ENCODE assay signal across 9 mouse cellular contexts in genomic region chr7:130533316-130534260, GRCm38 (mm10). TPM values are rescaled to one million over a fixed set of nuclear protein-coding genes. Genes with fewer than 3 reads are reported as not detected.
DNase-seq lines count a peak whose midpoint lies in the region; ATAC-seq and TF ChIP-seq lines count a peak whose summit lies in the region.
"Had no signal": no experiment of that assay in that cellular context is flagged by ENCODE, and none has a peak within 500 bp of the region (broad histone marks: within the 10 kb centered on the region; RNA-seq: fewer than 3 reads in every experiment).

No protein-coding gene starts in this region.

- intact Hi-C loops in heart, postnatal 36 days (cut with DNase I): loop anchor here (2.0 kb wide), 2 partner anchors 139 to 229 kb away; no protein-coding TSS in a partner anchor

- peak; percentile 94 for TF ChIP-seq CTCF in forebrain, postnatal 0 days (IDR thresholded peaks at IDR 0.05; ENCODE audit: low read depth)
- peak; percentile 98 for TF ChIP-seq CTCF in lung, adult 2 months (IDR thresholded peaks at IDR 0.05; ENCODE audit: insufficient read depth, low read length)

- no peaks in the 10 kb centered on the region for H3K4me1 ChIP-seq in forebrain, postnatal 0 days (ENCODE audit: insufficient read depth)
- H3K4me1 ChIP-seq in lung, adult 2 months (ENCODE audit: control insufficient read depth, insufficient read depth, low read length): 0 out of 2 replicates have a peak, but pooled peaks cover 2% of the 10 kb centered on the region

- TF ChIP-seq POLR2A in lung, adult 2 months (IDR thresholded peaks at IDR 0.05; ENCODE audit: borderline replicate concordance, extremely low read depth, low read depth, low read length): no peak

- peak overlapping the region; percentile 50 for H3K27ac ChIP-seq in forebrain, postnatal 0 days (ENCODE audit: low read depth, low read length)

- H3K9ac ChIP-seq in forebrain, postnatal 0 days: no peak overlapping the region

- WGBS in forebrain, postnatal 0 days: 40% methylated on average over 25 of the region's 25 CpGs
- WGBS in lung, adult 2 months: 37% methylated on average over 25 of the region's 25 CpGs

- no peak overlapping the region for H3K4me3 ChIP-seq in forebrain, postnatal 0 days (ENCODE audit: low read depth, low read length)
- H3K4me3 ChIP-seq in lung, adult 2 months (replicated peaks; ENCODE audit: extremely low read depth, low read depth, low read length): no peak overlapping the region
- H3K4me3 ChIP-seq: megakaryocyte, embryonic 14.5 days had no signal

- H3K9me3 ChIP-seq in forebrain, postnatal 0 days (ENCODE audit: low read length): no peaks in the 10 kb centered on the region
- H3K9me3 ChIP-seq: megakaryocyte, embryonic 14.5 days had no signal

- peaks cover 30% of the 10 kb centered on the region for H3K36me3 ChIP-seq in forebrain, postnatal 0 days (ENCODE audit: insufficient read depth)

- H3K4me2 ChIP-seq in forebrain, postnatal 0 days (ENCODE audit: low read depth): no peak overlapping the region

- ATAC-seq in forebrain, postnatal 0 days: peak; percentile 79
- peak; percentile 100 for ATAC-seq in neutrophil, adult 5-6 weeks (ENCODE audit: extremely low read depth, insufficient number of reproducible peaks, low FRiP score, poor library complexity, severe bottlenecking)

- DNase-seq in ES-CJ7 (ENCODE audit: low read depth, low spot score): peak; percentile 88
- DNase-seq in cerebellum, adult 11-12 months: peak; percentile 81
- DNase-seq in forebrain, postnatal 0 days: peak; percentile 85
- DNase-seq in heart, postnatal 36 days: peak; percentile 91 to 95
- peak; percentile 80 to 91 for DNase-seq in layer of hippocampus, adult 18-20 months (ENCODE audit: low spot score in 2 of 2)
- peak; percentile 83 for DNase-seq in lung, adult 2 months
- DNase-seq in testis, postnatal 14 days (ENCODE audit: low spot score): peak; percentile 75

- H3K27me3 ChIP-seq in forebrain, postnatal 0 days (ENCODE audit: insufficient read depth, low read length): no peaks in the 10 kb centered on the region
- H3K27me3 ChIP-seq: megakaryocyte, embryonic 14.5 days had no signal

RNA-seq across cellular contexts. Expression of gene Ate1, which starts 13.4 kb away (rescaled TPM):
- 44.2 and 50.8 TPM in 2 replicates for total RNA-seq in forebrain, postnatal 0 days (2014; rRNA removed)
- polyA plus RNA-seq in forebrain, postnatal 0 days (2015; fragmentation: Nextera tagmentation; extraction: Ambion mirVana): 65.6 and 97.7 TPM in 2 replicates
- 10 to 100 TPM; 30.5 to 32.9 TPM for total RNA-seq in heart, postnatal 36 days (2021)
- total RNA-seq in layer of hippocampus, adult 18-20 months (2021): 10 to 100 TPM; 69.7 to 71.3 TPM
- 6.1 and 12.5 TPM in 2 replicates for polyA plus RNA-seq in lung, adult 2 months (2012; rRNA removed)
- total RNA-seq in neutrophil, adult 5-6 weeks (2017): 74.5 and 77.6 TPM in 2 replicates

RNA-seq across cellular contexts. Expression of gene Nsmce4a, which starts 39.3 kb away (rescaled TPM):
- total RNA-seq in forebrain, postnatal 0 days (2014; rRNA removed): 52.5 and 58.6 TPM in 2 replicates
- polyA plus RNA-seq in forebrain, postnatal 0 days (2015; fragmentation: Nextera tagmentation; extraction: Ambion mirVana): 76.8 and 87.6 TPM in 2 replicates
- total RNA-seq in heart, postnatal 36 days (2021): 10 to 100 TPM; 44.5 to 47.6 TPM
- total RNA-seq in layer of hippocampus, adult 18-20 months (2021): 10 to 100 TPM; 40.7 to 44.1 TPM
- polyA plus RNA-seq in lung, adult 2 months (2012; rRNA removed): 29.6 and 36.3 TPM in 2 replicates
- total RNA-seq in neutrophil, adult 5-6 weeks (2017): 155 and 165 TPM in 2 replicates

RNA-seq across cellular contexts. Expression of gene Tacc2, which starts 43.6 kb away (rescaled TPM):
- total RNA-seq in forebrain, postnatal 0 days (2014; rRNA removed): 49.1 and 54.1 TPM in 2 replicates
- 51.3 and 60.9 TPM in 2 replicates for polyA plus RNA-seq in forebrain, postnatal 0 days (2015; fragmentation: Nextera tagmentation; extraction: Ambion mirVana)
- 100 to 1,000 TPM; 505 to 575 TPM for total RNA-seq in heart, postnatal 36 days (2021)
- 10 to 100 TPM; 73.8 to 77.5 TPM for total RNA-seq in layer of hippocampus, adult 18-20 months (2021)
- polyA plus RNA-seq in lung, adult 2 months (2012; rRNA removed): 71.7 and 74.5 TPM in 2 replicates
- 0.35 and 1.2 TPM in 2 replicates for total RNA-seq in neutrophil, adult 5-6 weeks (2017)

Comparison
In these comparisons a context has a peak if more than half of its experiments do, and no peak if none do; other contexts are left out.
1. RNA of gene Tacc2, which starts 43.6 kb away (total RNA-seq): 505 to 575 TPM in heart, postnatal 36 days, 73.8 to 77.5 TPM in layer of hippocampus, adult 18-20 months and 49.1 to 54.1 TPM in forebrain, postnatal 0 days; 0.35 to 1.2 TPM in neutrophil, adult 5-6 weeks; every median in the first group is over 10 times any median in the second.
2. Peak in every context shown above with its lines, with median percentiles within 50 percentile points of each other: DNase-seq.